Comparison of ENCODE assay signal across 8 mouse cellular contexts in the genomic region with DNA sequence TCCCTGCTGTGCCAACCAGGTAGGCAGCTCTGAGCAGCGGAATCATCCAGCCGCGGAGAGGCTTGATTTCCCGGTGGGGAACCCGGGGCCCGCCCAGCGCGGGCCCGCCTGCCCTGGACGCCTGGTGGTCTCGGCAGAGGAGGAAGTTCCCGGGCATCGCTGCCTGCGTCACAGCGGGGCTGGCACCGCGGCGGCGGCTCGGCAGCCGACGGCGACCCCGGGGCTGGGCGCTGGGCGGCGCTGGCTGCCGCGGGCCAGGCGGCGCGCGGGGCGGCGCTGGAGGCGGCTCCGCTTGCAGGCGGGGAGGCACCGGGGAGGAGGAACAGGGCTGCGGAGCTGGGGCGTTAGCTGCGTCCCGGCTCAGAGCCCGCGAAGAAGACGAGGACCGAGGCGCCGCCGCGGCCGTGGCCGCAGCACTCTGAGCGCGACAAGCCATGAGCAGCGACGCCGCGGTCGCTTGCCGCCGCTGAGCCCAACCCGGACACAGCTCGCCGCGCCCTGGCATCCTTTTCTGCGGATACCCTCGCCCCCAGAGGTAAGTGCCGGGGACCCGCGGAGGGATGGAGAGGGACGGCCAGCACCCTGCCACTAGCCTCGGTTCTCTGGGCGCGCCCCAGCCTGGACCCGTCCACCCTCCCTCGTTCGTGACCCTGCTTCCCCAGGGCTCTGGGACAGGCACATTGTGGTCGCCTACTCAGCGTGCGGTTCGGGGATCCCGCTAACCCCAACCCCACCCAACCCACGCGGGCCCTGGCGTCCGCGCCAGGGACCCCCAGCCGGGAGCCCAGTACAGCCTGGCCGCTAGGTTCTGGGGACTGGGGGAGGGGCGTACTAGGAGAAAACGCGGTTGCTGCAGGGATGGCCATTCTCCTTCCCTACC. TPM values are rescaled to one million over a fixed set of nuclear protein-coding genes. Genes with fewer than 3 reads are reported as not detected.
DNase-seq lines count a peak whose midpoint lies in the region; ATAC-seq and TF ChIP-seq lines count a peak whose summit lies in the region.

A gene (plus strand): TSS at position 293 of the 880 bp plus-strand sequence.

- H3K36me3 ChIP-seq in MEL (ENCODE audit: control insufficient read depth in 1 of 2, insufficient read depth in 2 of 2, low read length in 2 of 2), result peaks cover 0 to 32% of the 10 kb centered on the region in 2 experiments
- H3K36me3 ChIP-seq in forebrain, postnatal 0 days (ENCODE audit: insufficient read depth), result no peaks in the 10 kb centered on the region
- no peaks in the 10 kb centered on the region for H3K36me3 ChIP-seq in lung, embryonic 16.5 days (ENCODE audit: control insufficient read depth, insufficient read depth, low read length)
- no peaks in the 10 kb centered on the region; the same call in 1 of the 2 replicates for H3K36me3 ChIP-seq in thymus, adult 2 months (ENCODE audit: control insufficient read depth, insufficient read depth, low read length)

- peak; percentile 22 for TF ChIP-seq RAD21 in MEL (IDR thresholded peaks at IDR 0.05; ENCODE audit: low read depth, low read length)

- no peaks in the 10 kb centered on the region for H3K27me3 ChIP-seq in MEL (ENCODE audit: control insufficient read depth in 1 of 2, insufficient read depth in 2 of 2, low read length in 2 of 2)
- no peaks in the 10 kb centered on the region for H3K27me3 ChIP-seq in forebrain, postnatal 0 days (ENCODE audit: insufficient read depth, low read length)
- H3K27me3 ChIP-seq in lung, embryonic 16.5 days (ENCODE audit: control insufficient read depth, insufficient read depth, low read depth, low read length), result no peaks in the 10 kb centered on the region
- no peaks in the 10 kb centered on the region for H3K27me3 ChIP-seq in thymus, adult 2 months (ENCODE audit: control insufficient read depth, insufficient read depth, low read length)

- H3K4me1 ChIP-seq in MEL (ENCODE audit: control insufficient read depth in 1 of 2, insufficient read depth in 2 of 2, low read length in 2 of 2), result peaks cover 17 to 23% of the 10 kb centered on the region in 2 experiments
- H3K4me1 ChIP-seq in forebrain, postnatal 0 days (ENCODE audit: insufficient read depth), result peaks cover 15% of the 10 kb centered on the region; the same call in 1 of the 2 replicates
- peaks cover 12% of the 10 kb centered on the region for H3K4me1 ChIP-seq in lung, embryonic 16.5 days (replicated peaks; ENCODE audit: control insufficient read depth, insufficient read depth, low read length)
- peaks cover 17% of the 10 kb centered on the region for H3K4me1 ChIP-seq in thymus, adult 2 months (replicated peaks; ENCODE audit: control insufficient read depth, insufficient read depth, low read length)

- TF ChIP-seq POLR2A in MEL (IDR thresholded peaks at IDR 0.05; ENCODE audit: control insufficient read depth in 1 of 2, insufficient read depth in 1 of 2, low read depth in 1 of 2, low read length in 2 of 2, poor library complexity in 1 of 2), result peak; percentile 58 to 61; a peak in 3 of 4 replicates
- TF ChIP-seq POLR2A in thymus, adult 2 months (IDR thresholded peaks at IDR 0.05; ENCODE audit: control insufficient read depth, extremely low read depth, insufficient read depth, low read length, poor library complexity), result peak; percentile 75

- intact Hi-C loops in heart, postnatal 36 days (cut with DNase I), result loop anchor here (1.0 to 5.0 kb wide), 3 partner anchors 102 to 353 kb away; a partner anchor contains a TSS

- peak within 1 kb of the TSS; percentile 56 for H3K27ac ChIP-seq in MEL (ENCODE audit: control insufficient read depth, low read depth, low read length)
- peak within 1 kb of the TSS; percentile 86 for H3K27ac ChIP-seq in forebrain, postnatal 0 days (ENCODE audit: low read depth, low read length)
- peak within 1 kb of the TSS; percentile 79 for H3K27ac ChIP-seq in lung, embryonic 16.5 days (ENCODE audit: low read length)
- peak within 1 kb of the TSS; percentile 93 for H3K27ac ChIP-seq in thymus, adult 2 months (ENCODE audit: control insufficient read depth, insufficient read depth, low read length)

- H3K4me2 ChIP-seq in forebrain, postnatal 0 days (ENCODE audit: low read depth), result peak within 1 kb of the TSS; percentile 92
- peak within 1 kb of the TSS; percentile 76 for H3K4me2 ChIP-seq in lung, embryonic 16.5 days (ENCODE audit: low read depth, low read length)

- no peak for TF ChIP-seq EP300 in MEL (IDR thresholded peaks at IDR 0.05; ENCODE audit: low read depth in 1 of 2, low read length in 2 of 2)

- TF ChIP-seq CTCF in MEL (IDR thresholded peaks at IDR 0.05 in 2 of 3, conservative IDR thresholded peaks at IDR 0.05 in 1 of 3; ENCODE audit: control insufficient read depth in 1 of 3, insufficient read depth in 1 of 3, low read depth in 2 of 3, low read length in 3 of 3, poor library complexity in 1 of 3, severe bottlenecking in 1 of 3), result peak in 2 of 3 experiments; percentile 40 to 64; a peak in 5 of 6 replicates
- TF ChIP-seq CTCF in forebrain, postnatal 0 days (IDR thresholded peaks at IDR 0.05; ENCODE audit: low read depth), result 0 out of 2 replicates have a peak, but pooled peaks have one; percentile 21
- TF ChIP-seq CTCF in thymus, adult 2 months (IDR thresholded peaks at IDR 0.05; ENCODE audit: borderline replicate concordance, control insufficient read depth, extremely low read depth, insufficient read depth, low read length, poor library complexity), result peak; percentile 71

- H3K9me3 ChIP-seq in MEL (replicated peaks; ENCODE audit: insufficient read depth, low read length), result no peaks in the 10 kb centered on the region
- H3K9me3 ChIP-seq in forebrain, postnatal 0 days (ENCODE audit: low read length), result no peaks in the 10 kb centered on the region
- no peaks in the 10 kb centered on the region for H3K9me3 ChIP-seq in lung, embryonic 16.5 days (ENCODE audit: control insufficient read depth, low read length)

- peak; percentile 97 for ATAC-seq in forebrain, postnatal 0 days
- ATAC-seq in lung, embryonic 16.5 days (ENCODE audit: low read depth), result peak; percentile 96

- H3K4me3 ChIP-seq in MEL (ENCODE audit: control insufficient read depth in 1 of 2, insufficient read depth in 1 of 2, low read depth in 2 of 2, low read length in 2 of 2), result peak within 1 kb of the TSS; percentile 68 to 94
- peak within 1 kb of the TSS; percentile 83 for H3K4me3 ChIP-seq in forebrain, postnatal 0 days (ENCODE audit: low read depth, low read length)
- peak within 1 kb of the TSS; percentile 80 for H3K4me3 ChIP-seq in lung, embryonic 16.5 days (ENCODE audit: low read length)
- peak within 1 kb of the TSS; percentile 97 for H3K4me3 ChIP-seq in thymus, adult 2 months (ENCODE audit: control insufficient read depth, insufficient read depth, low read length)

- WGBS in forebrain, postnatal 0 days, result 2% methylated on average over 79 of the region's 93 CpGs
- WGBS in lung, embryonic 16.5 days, result under 1% methylated on average over 79 of the region's 93 CpGs
- under 1% methylated on average over 89 of the region's 93 CpGs for WGBS in thymus, adult 2 months

- peak within 1 kb of the TSS; percentile 81 for H3K9ac ChIP-seq in MEL (ENCODE audit: control insufficient read depth, low read depth, low read length, poor library complexity, severe bottlenecking)
- H3K9ac ChIP-seq in forebrain, postnatal 0 days, result peak within 1 kb of the TSS; percentile 77
- H3K9ac ChIP-seq in lung, embryonic 16.5 days (ENCODE audit: low read length), result peak within 1 kb of the TSS; percentile 84

- peak; percentile 79 for DNase-seq in MEL (ENCODE audit: low read depth, low spot score)
- DNase-seq in cerebellum, adult 18-20 months, result peak; percentile 71 to 78
- peak; percentile 90 for DNase-seq in forebrain, postnatal 0 days
- DNase-seq in heart, postnatal 36 days, result peak; percentile 86 to 89
- peak; percentile 87 for DNase-seq in layer of hippocampus, adult 9-11 months
- DNase-seq in ovary, adult 18-20 months (ENCODE audit: low spot score), result peak; percentile 82
- peak; percentile 91 for DNase-seq in thymus, adult 2 months

- H3K79me2 ChIP-seq in MEL (ENCODE audit: control insufficient read depth, insufficient read depth, low read length, poor library complexity), result peaks cover 40% of the 10 kb centered on the region

TF ChIP-seq in MEL, 35 proteins besides CTCF, POLR2A, EP300 and RAD21 (continues in another document):
- TF ChIP-seq SMC3 (IDR thresholded peaks at IDR 0.05; ENCODE audit: low read depth, low read length), result peak; percentile 28; the same call in 1 of the 2 replicates
- no peak for TF ChIP-seq POLR2AphosphoS5 (IDR thresholded peaks at IDR 0.05; ENCODE audit: borderline replicate concordance, low read depth, low read length)
- TF ChIP-seq MXI1 (IDR thresholded peaks at IDR 0.05; ENCODE audit: low read depth, low read length), result peak; percentile 12; the same call in 1 of the 2 replicates
- TF ChIP-seq ZMIZ1 (IDR thresholded peaks at IDR 0.05; ENCODE audit: low read depth, low read length), result peak; percentile 64; the same call in 1 of the 2 replicates
- TF ChIP-seq ELF1 (IDR thresholded peaks at IDR 0.05; ENCODE audit: low read depth, low read length), result no peak
- TF ChIP-seq USF1 (IDR thresholded peaks at IDR 0.05; ENCODE audit: low read depth, low read length), result no peak
- TF ChIP-seq HCFC1 (IDR thresholded peaks at IDR 0.05; ENCODE audit: low read depth, low read length), result no peak
- TF ChIP-seq MEF2A (IDR thresholded peaks at IDR 0.05; ENCODE audit: extremely low read depth, insufficient replicate concordance, low read depth, low read length, poor library complexity, severe bottlenecking), result no peak
- no peak for TF ChIP-seq USF2 (IDR thresholded peaks at IDR 0.05; ENCODE audit: borderline replicate concordance in 1 of 2, insufficient read depth in 1 of 2, low read depth in 1 of 2, low read length in 2 of 2)
- TF ChIP-seq MAZ (IDR thresholded peaks at IDR 0.05; ENCODE audit: low read depth, low read length), result no peak; the same call in 1 of the 2 replicates
- no peak for TF ChIP-seq CHD2 (IDR thresholded peaks at IDR 0.05; ENCODE audit: low read length)
- TF ChIP-seq CHD1 (IDR thresholded peaks at IDR 0.05; ENCODE audit: low read depth, low read length), result 0 out of 2 replicates have a peak, but pooled peaks have one; percentile 22
- no peak for TF ChIP-seq ZNF384 (IDR thresholded peaks at IDR 0.05; ENCODE audit: low read depth, low read length)
- no peak for TF ChIP-seq ZKSCAN1 (IDR thresholded peaks at IDR 0.05; ENCODE audit: low read depth, low read length)
- 0 out of 2 replicates have a peak, but pooled peaks have one; percentile 39 for TF ChIP-seq ETS1 (IDR thresholded peaks at IDR 0.05; ENCODE audit: low read depth, low read length)

RNA-seq across cellular contexts. Expression of the gene that starts here (rescaled TPM):
- 25.5 and 33.0 TPM in 2 replicates for total RNA-seq in MEL (2012; rRNA removed)
- polyA plus RNA-seq in MEL (2012; ENCODE audit: insufficient read depth in 1 of 2, insufficient read length in 2 of 2, low read depth in 1 of 2, low replicate concordance in 2 of 2, missing spikeins in 1 of 2), result 10 to 100 TPM in 1 of 2 experiments, not detected in 1; 46.0 TPM
- total RNA-seq in forebrain, postnatal 0 days (2014; rRNA removed), result 6.2 and 6.9 TPM in 2 replicates
- polyA plus RNA-seq in forebrain, postnatal 0 days (2015; fragmentation: Nextera tagmentation; extraction: Ambion mirVana), result 10.0 and 11.5 TPM in 2 replicates
- 10 to 100 TPM; 25.3 to 29.8 TPM for total RNA-seq in heart, postnatal 36 days (2021)
- polyA plus RNA-seq in lung, embryonic 16.5 days (2015; fragmentation: Nextera tagmentation; extraction: Ambion mirVana), result 27.0 and 29.2 TPM in 2 replicates
- 69.4 and 78.0 TPM in 2 replicates for polyA plus RNA-seq in thymus, adult 2 months (2012; rRNA removed)

Comparison
In these comparisons a context has a peak if more than half of its experiments do, and no peak if none do; other contexts are left out.
1. Peak in every context shown above with its lines: DNase-seq, ATAC-seq, H3K4me3 ChIP-seq and H3K27ac ChIP-seq.
2. CTCF ChIP-seq: peak in every context shown above with its lines; median percentile 71 in thymus, adult 2 months; 52 in MEL; 21 in forebrain, postnatal 0 days.